Mouse (Mus musculus): ENCODE measurements around the gene Akain1.

DNA sequence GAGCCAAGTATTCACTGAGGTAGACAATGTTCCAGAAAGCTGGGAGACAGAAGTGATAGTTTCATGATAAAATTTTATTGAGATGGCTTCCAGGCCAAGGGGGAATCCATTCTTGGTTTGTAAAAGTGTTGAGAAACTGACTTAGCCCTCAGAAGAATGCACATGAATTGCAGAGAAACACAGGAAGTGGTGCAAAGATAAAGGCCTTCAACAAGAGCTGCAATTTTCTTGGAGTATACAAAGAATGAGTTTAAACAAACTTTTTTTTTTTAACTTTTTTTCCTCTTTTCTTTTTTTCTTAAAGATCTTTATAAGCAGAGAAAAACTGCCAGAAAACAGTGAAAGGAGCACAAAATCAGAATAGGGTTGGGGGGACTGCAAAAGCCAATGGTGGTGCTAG, 23.0 kb upstream of the Akain1 start:
- TF ChIP-seq CTCF (IDR thresholded peaks at IDR 0.05; ENCODE audit: insufficient read depth, low read depth, low read length), result no peak
- TF ChIP-seq POLR2A (IDR thresholded peaks at IDR 0.05; ENCODE audit: insufficient read depth, low read depth, low read length), result no peak
